Mouse (Mus musculus) liver, embryonic 15.5 days (tissue): ENCODE measurements around the gene Nat9. TPM values are rescaled to one million over a fixed set of nuclear protein-coding genes. Genes with fewer than 3 reads are reported as not detected.

Experiments used
- ATAC-seq: fragments of 200-750 bp; cut with Nextera tagmentation; 2 replicates; pipeline ENCODE4 v1.8.0; 2017; ENCODE audit warnings: moderate number of reproducible peaks, mild to moderate bottlenecking, moderate library complexity; ENCODE audit not compliant: insufficient read depth
- H3K27ac ChIP-seq: fragments of 300-500 bp; sonication (generic); replicated peaks from 2 replicates; pipeline ENCODE4 v1.5.1; 2015; ENCODE audit warnings: mild to moderate bottlenecking, inconsistent platforms
- H3K27me3 ChIP-seq: fragments of 300-500 bp; sonication (generic); 2 replicates; pipeline ENCODE4 v1.6.1; 2015; ENCODE audit warnings: mild to moderate bottlenecking, inconsistent platforms
- H3K36me3 ChIP-seq: fragments of 300-500 bp; sonication (generic); replicated peaks from 2 replicates; pipeline ENCODE4 v1.6.1; 2015; ENCODE audit warnings: moderate library complexity, mild to moderate bottlenecking, inconsistent platforms
- H3K4me1 ChIP-seq: fragments of 300-500 bp; sonication (generic); replicated peaks from 2 replicates; pipeline ENCODE4 v1.6.1; 2015; ENCODE audit warnings: inconsistent platforms
- H3K4me2 ChIP-seq: fragments of 300-500 bp; sonication (generic); 2 replicates; pipeline ENCODE4 v1.6.1; 2015; ENCODE audit warnings: moderate library complexity, mild to moderate bottlenecking, inconsistent platforms
- H3K4me3 ChIP-seq: fragments of 300-500 bp; sonication (generic); replicated peaks from 2 replicates; pipeline ENCODE4 v1.5.1; 2015; ENCODE audit warnings: mild to moderate bottlenecking, inconsistent platforms
- H3K9ac ChIP-seq: fragments of 300-500 bp; sonication (generic); 2 replicates; pipeline ENCODE4 v1.6.1; 2015; ENCODE audit warnings: moderate library complexity, mild to moderate bottlenecking, inconsistent platforms
- H3K9me3 ChIP-seq: fragments of 300-500 bp; sonication (generic); replicated peaks from 2 replicates; pipeline ENCODE4 v1.6.1; 2016; ENCODE audit warnings: inconsistent platforms
- WGBS: fragments of 180-500 bp; shearing (Covaris S2); methylation state at CpG from one replicate; pipeline ENCODE4 v1.1.7; 2015; ENCODE audit warnings: mixed read lengths; ENCODE audit not compliant: insufficient replicate concordance; 5-methylcytosine and 5-hydroxymethylcytosine counted together
- polyA plus RNA-seq: library from polyadenylated mRNA; unstranded; fragments of >200 nt; fragmentation: Nextera tagmentation; extraction: Ambion mirVana; gene quantifications from 2 replicates; pipeline ENCODE4 v1.2.1, GENCODE M21; 2015

The Nat9 gene
- polyA plus RNA-seq, 1 experiment from 2014 or later, result 9.9 TPM

- Histone ChIP-seq H3K27me3 (peaks cover 26% of the 10 kb centered on the region), H3K4me2 (peak within 1 kb of the TSS; percentile 94), H3K4me1 (peaks cover 76% of the 10 kb centered on the region), H3K9ac (peak within 1 kb of the TSS; percentile 74), H3K36me3 (peaks cover 3% of the 10 kb centered on the region; the same call in 1 of the 2 replicates), H3K9me3 (no peaks in the 10 kb centered on the region), H3K27ac (peak within 1 kb of the TSS; percentile 79), H3K4me3 (peak within 1 kb of the TSS; percentile 77)
- peak; percentile 92 for ATAC-seq
- under 1% methylated on average over 47 of the region's 47 CpGs for WGBS
Measured at GRCm38 (mm10) chr11:115162832-115163480, 24.7 kb downstream of the Nat9 start, which contains the start of gene Slc9a3r1. Gene Slc9a3r1, plus strand, starts transcription at chr11:115163341.

GRCm38 (mm10) chr11:115162205-115162601 is 25.5 kb downstream of the Nat9 start:
- Histone ChIP-seq H3K27ac (peak overlapping the region; percentile 79), H3K9ac (peak overlapping the region; percentile 40), H3K27me3 (peaks cover 26% of the 10 kb centered on the region), H3K4me3 (peak overlapping the region; percentile 77), H3K4me1 (peaks cover 76% of the 10 kb centered on the region), H3K9me3 (no peaks in the 10 kb centered on the region), H3K4me2 (peak overlapping the region; percentile 94), H3K36me3 (no peaks in the 10 kb centered on the region)
- 18% methylated on average over 9 of the region's 9 CpGs for WGBS
- no peak for ATAC-seq

GRCm38 (mm10) chr11:115161578-115162204 is 26.0 kb downstream of the Nat9 start:
- no peak for ATAC-seq
- H3K4me2 ChIP-seq, result peak overlapping the region; percentile 94
- H3K9ac ChIP-seq, result no peak overlapping the region
- H3K27me3 ChIP-seq, result peaks cover 31% of the 10 kb centered on the region
- no peak overlapping the region for H3K4me3 ChIP-seq
- H3K9me3 ChIP-seq, result no peaks in the 10 kb centered on the region
- WGBS, result 14% methylated on average over 9 of the region's 9 CpGs
- H3K27ac ChIP-seq, result peak overlapping the region; percentile 79
- H3K4me1 ChIP-seq, result peaks cover 75% of the 10 kb centered on the region
- no peaks in the 10 kb centered on the region for H3K36me3 ChIP-seq

GRCm38 (mm10) chr11:115160883-115161577 is 26.6 kb downstream of the Nat9 start:
- peaks cover 35% of the 10 kb centered on the region for H3K27me3 ChIP-seq
- no peak overlapping the region for H3K4me3 ChIP-seq
- no peak for ATAC-seq
- H3K4me2 ChIP-seq, result peak overlapping the region; percentile 94
- 22% methylated on average over 10 of the region's 10 CpGs for WGBS
- H3K4me1 ChIP-seq, result peaks cover 75% of the 10 kb centered on the region
- no peak overlapping the region for H3K9ac ChIP-seq
- H3K36me3 ChIP-seq, result no peaks in the 10 kb centered on the region
- H3K9me3 ChIP-seq, result no peaks in the 10 kb centered on the region
- H3K27ac ChIP-seq, result peak overlapping the region; percentile 79

GRCm38 (mm10) chr11:115160016-115160797 is 27.5 kb downstream of the Nat9 start:
- H3K27me3 ChIP-seq, result peaks cover 37% of the 10 kb centered on the region
- no peak overlapping the region for H3K4me2 ChIP-seq
- no peaks in the 10 kb centered on the region for H3K36me3 ChIP-seq
- peaks cover 70% of the 10 kb centered on the region for H3K4me1 ChIP-seq
- ATAC-seq, result no peak
- no peaks in the 10 kb centered on the region for H3K9me3 ChIP-seq
- WGBS, result 58% methylated on average over 11 of the region's 11 CpGs
- H3K4me3 ChIP-seq, result no peak overlapping the region
- H3K9ac ChIP-seq, result no peak overlapping the region
- H3K27ac ChIP-seq, result no peak overlapping the region

GRCm38 (mm10) chr11:115157933-115158719 is 29.5 kb downstream of the Nat9 start:
- Histone ChIP-seq H3K27me3 (peaks cover 38% of the 10 kb centered on the region), H3K4me2 (peak overlapping the region; percentile 6; the same call in 1 of the 2 replicates), H3K9ac (no peak overlapping the region), H3K4me3 (no peak overlapping the region), H3K36me3 (no peaks in the 10 kb centered on the region), H3K27ac (peak overlapping the region; percentile 78), H3K4me1 (peaks cover 67% of the 10 kb centered on the region), H3K9me3 (no peaks in the 10 kb centered on the region)
- ATAC-seq, result no peak
- WGBS, result 10% methylated on average over 12 of the region's 12 CpGs

- Histone ChIP-seq H3K36me3 (no peaks in the 10 kb centered on the region), H3K9me3 (no peaks in the 10 kb centered on the region), H3K27me3 (peaks cover 44% of the 10 kb centered on the region), H3K4me3 (no peak overlapping the region), H3K27ac (no peak overlapping the region), H3K4me1 (peaks cover 39% of the 10 kb centered on the region), H3K4me2 (no peak overlapping the region; the same call in 1 of the 2 replicates), H3K9ac (no peak overlapping the region)
- WGBS, result under 1% methylated on average over 5 of the region's 5 CpGs
- ATAC-seq, result no peak
Measured at GRCm38 (mm10) chr11:115155053-115155634, 32.5 kb downstream of the Nat9 start.

GRCm38 (mm10) chr11:115153699-115154292 is 33.9 kb downstream of the Nat9 start:
- Histone ChIP-seq H3K4me1 (peaks cover 31% of the 10 kb centered on the region), H3K9ac (no peak overlapping the region), H3K9me3 (no peaks in the 10 kb centered on the region), H3K4me3 (peak overlapping the region; percentile 44), H3K4me2 (peak overlapping the region; percentile 58), H3K36me3 (no peaks in the 10 kb centered on the region), H3K27ac (no peak overlapping the region), H3K27me3 (peaks cover 44% of the 10 kb centered on the region)
- WGBS, result under 1% methylated on average over 35 of the region's 35 CpGs
- peak; percentile 75 for ATAC-seq

GRCm38 (mm10) chr11:115153088-115153487 is 34.6 kb downstream of the Nat9 start:
- Histone ChIP-seq H3K27me3 (peaks cover 44% of the 10 kb centered on the region), H3K4me3 (no peak overlapping the region), H3K27ac (no peak overlapping the region), H3K9me3 (no peaks in the 10 kb centered on the region), H3K9ac (no peak overlapping the region), H3K4me2 (no peak overlapping the region; the same call in 1 of the 2 replicates), H3K4me1 (peaks cover 26% of the 10 kb centered on the region), H3K36me3 (no peaks in the 10 kb centered on the region)
- ATAC-seq, result no peak
- WGBS, result 69% methylated on average over 9 of the region's 9 CpGs
